Mouse (Mus musculus) lung, adult 2 months (tissue): ENCODE results near the gene Nars2.

Experiments
- CTCF ChIP-seq: fragments of 200-500 bp; IDR thresholded peaks from 2 replicates; pipeline ENCODE4 v1.5.1; 2011; ENCODE audit warnings: mild to moderate bottlenecking, low read length, control low read depth; ENCODE audit not compliant: insufficient read depth
- POLR2A ChIP-seq: fragments of 200-500 bp; IDR thresholded peaks from 2 replicates; pipeline ENCODE4 v1.6.1; 2011; ENCODE audit warnings: low read depth, mild to moderate bottlenecking, control low read depth, low read length, borderline replicate concordance; ENCODE audit errors: extremely low read depth

DNA sequence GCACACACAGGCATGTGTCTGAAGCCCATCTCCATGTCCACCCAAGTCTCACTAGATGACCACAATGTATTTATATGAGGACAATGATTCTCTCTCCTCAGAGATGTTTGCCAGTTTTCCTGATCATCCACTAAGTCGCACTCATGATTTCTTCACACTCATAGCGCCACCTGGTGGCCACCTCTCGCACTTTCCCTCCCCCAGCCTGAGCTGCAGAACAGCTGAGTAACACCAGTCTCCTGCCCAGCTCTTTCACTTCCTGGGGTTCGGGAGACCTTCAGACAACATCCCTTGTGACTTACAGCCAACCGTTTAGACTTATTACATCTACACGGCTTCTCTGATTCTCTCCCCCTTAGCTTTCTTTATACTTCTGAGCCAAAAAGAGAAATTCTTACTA, 37.3 kb upstream of the Nars2 start:
- peak; percentile 95 for TF ChIP-seq CTCF
- TF ChIP-seq POLR2A, result no peak
